Mouse (Mus musculus): ENCODE measurements around the gene Txndc11. TPM values are rescaled to one million over a fixed set of nuclear protein-coding genes. Genes with fewer than 3 reads are reported as not detected.
A peak's percentile ranks its signal among the peaks of the same experiment; 100 is the strongest.

Txndc11 gene
- 20.9 and 31.8 TPM in 2 replicates for polyA plus RNA-seq (2015; fragmentation: Nextera tagmentation; extraction: Ambion mirVana)

DNA sequence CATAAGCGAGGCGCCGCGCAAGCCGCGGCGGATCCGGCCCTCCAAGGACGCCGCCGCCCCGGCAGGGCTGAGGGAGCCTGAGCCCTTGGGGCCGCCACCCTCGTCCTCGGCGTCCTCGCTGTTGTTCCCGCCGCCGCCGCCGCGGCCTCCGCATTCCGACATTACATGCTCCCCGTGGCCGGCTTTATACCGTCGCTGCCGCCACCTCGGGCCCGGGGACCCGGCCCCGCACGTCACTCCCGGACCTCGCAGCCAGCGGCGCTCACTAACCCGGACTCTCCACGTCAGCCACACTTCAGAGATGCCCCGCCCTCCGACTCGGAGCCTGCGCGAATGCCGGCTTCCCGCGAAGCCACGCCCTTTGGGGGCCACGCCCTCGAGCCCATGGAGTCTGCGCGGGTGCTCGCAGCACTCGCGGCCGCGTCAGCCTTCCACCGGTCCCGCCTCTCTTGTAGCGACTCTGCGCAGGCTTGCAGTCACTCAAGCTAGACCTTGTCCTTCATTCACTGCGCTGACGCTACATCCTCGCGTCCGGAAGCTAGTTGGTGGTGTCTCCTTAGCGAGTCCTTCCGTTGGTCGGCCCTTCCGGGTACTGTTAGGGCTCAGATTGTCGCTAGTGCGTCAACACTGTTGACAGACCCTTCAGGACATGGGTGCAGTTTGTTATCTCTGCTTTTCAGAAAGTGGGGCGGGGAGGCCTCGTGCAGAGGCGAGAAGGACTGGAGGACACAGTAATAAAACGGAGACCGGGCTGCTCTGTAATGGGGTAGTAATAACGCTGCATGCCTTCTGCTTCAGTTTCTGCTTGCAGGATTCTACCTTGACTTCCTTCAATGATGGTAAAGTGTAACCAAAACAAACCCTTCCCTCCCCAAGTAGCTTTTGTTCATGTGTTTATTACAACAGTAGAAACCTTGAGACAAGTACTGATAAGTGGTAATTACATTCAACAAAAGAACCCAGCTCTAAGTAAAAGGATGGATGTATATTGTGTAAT, at the start of gene Txndc11:
Gene Txndc11, minus strand, starts transcription at position 303 of the 997 bp plus-strand sequence.

DNA sequence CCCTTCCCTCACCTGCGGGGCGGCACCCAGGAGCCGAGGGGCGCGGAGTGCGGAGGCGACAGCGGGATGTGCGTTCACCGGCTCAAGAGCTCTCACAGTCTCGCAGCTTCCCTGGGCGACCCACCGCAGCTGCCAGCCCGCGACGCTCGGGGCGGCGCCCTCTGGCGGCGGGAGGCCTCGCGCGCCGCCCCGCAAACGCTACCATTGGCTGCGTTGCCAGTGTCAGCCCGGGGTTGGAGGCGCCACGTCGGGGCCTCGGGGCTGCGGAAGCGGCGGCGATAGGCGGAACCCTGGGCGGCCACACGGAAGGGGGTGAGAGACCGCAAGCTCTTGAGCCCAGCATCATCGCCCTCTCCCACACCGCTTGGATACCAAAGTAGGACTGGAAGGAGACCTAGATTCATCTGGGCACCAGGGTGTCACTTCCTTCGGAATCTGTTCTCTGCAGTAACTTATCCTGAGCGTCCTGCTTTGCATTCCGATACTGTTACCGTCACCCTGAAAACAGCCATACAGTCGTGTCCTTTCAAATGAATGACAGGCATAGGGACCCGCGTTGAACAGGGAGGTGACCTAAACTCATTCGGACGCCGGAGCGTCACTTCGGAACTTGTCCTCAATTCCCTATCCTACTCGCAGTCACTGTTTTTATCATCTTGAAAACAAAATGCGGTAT, 41.9 kb upstream of the Txndc11 start, which contains the start of gene Zc3h7a:
Gene Zc3h7a, minus strand, starts transcription at position 186 of the 676 bp plus-strand sequence.

DNA sequence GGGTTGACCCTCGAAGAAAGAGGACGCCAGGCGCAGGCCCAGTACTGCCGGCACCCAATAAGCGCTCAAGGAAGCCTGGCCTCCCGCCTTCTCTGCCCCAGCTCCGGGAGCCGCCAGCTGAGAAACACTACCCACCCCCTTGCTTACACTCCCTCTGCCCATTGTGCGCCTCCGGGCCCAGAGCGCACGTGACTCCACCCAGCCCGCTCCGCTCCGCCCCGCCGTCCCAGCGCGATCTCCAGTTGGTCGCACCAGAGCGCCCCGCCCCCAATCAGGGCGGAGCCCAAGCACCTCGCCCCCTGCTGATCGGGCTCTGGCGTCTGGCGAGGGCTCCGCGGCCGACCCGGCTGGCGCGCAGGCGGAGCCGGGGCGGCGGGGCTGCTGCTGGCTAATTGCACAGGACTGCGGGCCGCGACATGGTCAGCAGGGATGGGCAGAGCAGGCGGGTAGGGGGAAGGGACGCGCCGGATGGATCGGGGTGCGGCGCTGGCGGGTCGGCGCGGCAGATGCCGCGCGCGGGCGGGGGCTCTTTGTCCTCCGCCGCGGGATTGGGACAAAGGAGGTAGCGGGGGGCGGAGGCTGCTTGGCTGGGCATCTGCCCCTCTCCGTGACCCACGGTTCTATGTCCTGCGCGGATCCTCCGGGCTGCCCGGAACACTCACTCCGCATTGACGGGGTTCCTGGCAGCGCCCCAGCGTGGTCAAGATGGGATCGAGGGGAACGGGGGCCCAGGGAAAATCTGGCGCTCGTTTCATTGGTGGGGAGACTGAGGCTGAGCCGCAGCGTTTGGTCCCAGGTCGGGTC, 68.2 kb downstream of the Txndc11 start, which contains the start of gene Litaf:
Gene Litaf, minus strand, starts transcription at position 129 of the 804 bp plus-strand sequence.

GRCm38 (mm10) chr16:11060645-11061044, 73.8 kb downstream of the Txndc11 start, which contains the start of gene Snn:
Gene Snn, plus strand, starts transcription at chr16:11060945.

Small RNA genes lying within 50 kb of the gene (microRNA-seq; reads per million reads assigned to microRNA genes)
- 43.4 reads per million, percentile 33 among the genes with 10 or more reads in this experiment for gene Gm23935 (ENCODE audit: borderline replicate concordance, insufficient number of aligned reads)

Other genes starting within 250 kb of the Txndc11 start
- gene Snn, start 73.7 kb downstream of the Txndc11 start, polyA plus RNA-seq (2015; fragmentation: Nextera tagmentation; extraction: Ambion mirVana) = 16.6 and 23.5 TPM in 2 replicates
- gene Litaf, start 68.5 kb downstream of the Txndc11 start, polyA plus RNA-seq (2015; fragmentation: Nextera tagmentation; extraction: Ambion mirVana) = 75.3 and 113 TPM in 2 replicates
- gene Zc3h7a, start 41.7 kb upstream of the Txndc11 start, polyA plus RNA-seq (2015; fragmentation: Nextera tagmentation; extraction: Ambion mirVana) = 31.4 and 43.1 TPM in 2 replicates
- gene Rsl1d1, start 68.7 kb upstream of the Txndc11 start, polyA plus RNA-seq (2015; fragmentation: Nextera tagmentation; extraction: Ambion mirVana) = 99.1 and 143 TPM in 2 replicates
- 35.3 and 57.6 TPM in 2 replicates for gene Gspt1, start 119.7 kb upstream of the Txndc11 start, polyA plus RNA-seq (2015; fragmentation: Nextera tagmentation; extraction: Ambion mirVana)
- not detected in 2 replicates for gene Tnfrsf17, start 179.2 kb upstream of the Txndc11 start, polyA plus RNA-seq (2015; fragmentation: Nextera tagmentation; extraction: Ambion mirVana)
- gene Snx29, start 188.3 kb upstream of the Txndc11 start, polyA plus RNA-seq (2015; fragmentation: Nextera tagmentation; extraction: Ambion mirVana) = 2.6 and 4.7 TPM in 2 replicates